Mouse (Mus musculus) splenic B cell, adult 2 months (primary cell): Measurements from ENCODE around the gene Lsm4.

Source experiments
- DNase-seq: peaks from one replicate; pipeline ENCODE4 v3.0.0-alpha.2; 2011; ENCODE audit warnings: low read depth, low spot score
- H3K27me3 ChIP-seq: 2 replicates; pipeline ENCODE4 v1.6.1; 2012; ENCODE audit warnings: mild to moderate bottlenecking, low read length, moderate library complexity, mixed read lengths; ENCODE audit not compliant: control insufficient read depth, poor library complexity, insufficient read depth, severe bottlenecking
- H3K36me3 ChIP-seq: 2 replicates; pipeline ENCODE4 v1.6.1; 2012; ENCODE audit warnings: mild to moderate bottlenecking, low read length, moderate library complexity, mixed read lengths; ENCODE audit not compliant: control insufficient read depth, poor library complexity, insufficient read depth, severe bottlenecking

The Lsm4 gene

DNA sequence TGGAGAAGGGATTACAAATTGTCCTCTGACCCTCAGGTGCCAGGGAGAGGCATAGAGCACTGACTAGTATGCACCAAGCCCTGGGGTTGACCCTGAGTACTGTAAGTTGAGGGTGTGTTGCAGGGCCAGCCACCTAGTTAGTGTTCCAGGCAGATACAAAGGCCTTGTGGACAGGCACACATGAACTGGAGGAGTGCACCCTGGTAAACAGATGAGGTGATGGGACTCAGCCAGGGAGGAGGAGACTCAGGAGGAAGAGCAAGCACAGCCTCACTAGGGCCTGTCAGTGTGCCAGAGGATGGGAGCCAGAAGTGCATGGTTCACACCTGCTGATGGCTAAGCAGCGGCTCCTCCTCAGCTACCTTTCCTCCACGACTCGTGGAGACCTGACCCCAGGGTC, 7.0 kb downstream of the Lsm4 start:
- DNase-seq, result no peak
- H3K27me3 ChIP-seq, result no peaks in the 10 kb centered on the region
- peaks cover 4% of the 10 kb centered on the region for H3K36me3 ChIP-seq

DNA sequence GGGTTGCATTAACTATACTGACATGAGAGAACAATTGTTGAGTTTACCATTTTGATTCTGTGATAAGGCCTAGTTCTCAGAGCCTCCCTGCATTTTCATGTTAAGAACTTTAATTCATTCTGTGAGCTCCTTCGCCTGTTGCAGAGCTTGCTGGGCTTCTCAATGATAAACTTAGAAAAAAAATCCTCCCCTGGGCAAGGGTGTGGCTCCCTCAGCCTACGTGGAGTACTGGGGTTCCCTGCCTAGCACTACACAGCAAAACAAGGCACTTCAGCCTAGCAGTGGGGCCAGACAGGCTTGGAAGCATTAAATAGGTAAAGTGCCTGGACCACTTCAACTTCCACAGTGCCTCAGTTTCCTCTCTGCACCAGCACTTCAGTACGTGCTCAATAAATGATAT, 8.4 kb downstream of the Lsm4 start:
- no peak for DNase-seq

DNA sequence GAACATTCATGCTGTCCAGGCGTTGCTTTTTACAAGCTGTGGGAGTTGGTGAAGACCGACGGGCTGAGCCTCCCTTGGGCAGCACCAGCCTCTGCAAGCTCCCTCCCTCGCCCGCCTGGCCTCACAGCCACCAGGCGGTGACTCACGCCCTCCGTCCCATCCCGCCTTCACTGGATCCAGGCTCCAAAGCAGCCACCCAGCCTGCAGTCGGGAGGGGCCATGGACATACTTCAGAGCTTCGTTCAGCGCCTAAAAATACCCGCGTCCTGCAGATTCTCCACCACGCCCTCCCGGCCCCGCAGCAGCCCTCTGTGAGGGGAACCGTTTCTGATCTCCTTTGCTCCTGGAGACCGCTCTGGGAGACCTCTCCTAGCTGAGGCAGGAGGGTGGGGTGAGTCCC, 9.1 kb downstream of the Lsm4 start:
- Histone ChIP-seq H3K27me3 (no peaks in the 10 kb centered on the region), H3K36me3 (peaks cover 4% of the 10 kb centered on the region)
- DNase-seq, result no peak

More for the DNA sequence above, 8.4 kb downstream of the Lsm4 start:
- Histone ChIP-seq H3K27me3 (no peaks in the 10 kb centered on the region), H3K36me3 (peaks cover 4% of the 10 kb centered on the region)

DNA sequence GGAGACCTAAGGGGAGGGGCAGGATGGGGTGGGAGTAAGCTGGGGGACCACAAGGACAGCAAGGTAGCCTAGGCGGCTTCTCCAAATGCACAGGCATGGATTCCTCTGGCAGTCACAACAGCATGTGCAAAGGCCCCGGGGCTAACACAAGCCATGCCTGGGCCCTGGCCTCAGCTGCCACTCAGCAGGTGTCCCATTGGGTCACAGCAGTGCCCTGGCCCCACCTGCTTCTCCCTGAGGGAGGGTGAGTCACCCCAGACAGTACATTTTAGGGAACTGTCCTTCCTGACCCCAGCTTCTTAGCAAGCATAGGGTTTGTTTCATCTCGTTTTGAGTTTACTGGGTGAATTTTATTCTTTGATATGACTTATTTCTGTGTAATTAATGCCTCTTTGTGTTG, 9.6 kb downstream of the Lsm4 start:
- peaks cover 4% of the 10 kb centered on the region for H3K36me3 ChIP-seq
- no peak for DNase-seq
- H3K27me3 ChIP-seq, result no peaks in the 10 kb centered on the region

GRCm38 (mm10) chr8:70684291-70684690, 11.2 kb downstream of the Lsm4 start:
- H3K36me3 ChIP-seq, result no peaks in the 10 kb centered on the region
- DNase-seq, result peak; percentile 27

DNA sequence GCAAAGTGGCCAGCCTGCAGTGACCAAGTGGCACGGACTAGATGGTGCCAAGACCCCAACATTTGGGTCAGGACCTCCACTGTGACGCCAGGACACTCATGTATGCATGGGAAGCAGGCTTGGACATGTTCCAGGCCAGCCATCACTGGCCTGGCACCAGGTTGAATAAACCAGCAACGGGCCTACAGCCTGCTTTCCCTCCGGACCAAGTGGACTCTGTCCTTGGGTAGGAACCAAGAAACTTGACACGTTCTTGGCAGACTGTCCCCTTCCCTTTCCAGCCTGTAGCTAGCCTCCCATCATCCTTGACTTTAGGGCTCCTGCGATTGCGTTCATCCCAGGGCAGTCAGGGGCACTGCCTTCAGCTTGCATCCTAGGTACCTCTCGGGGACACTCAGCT, 14.5 kb downstream of the Lsm4 start:
- Histone ChIP-seq H3K36me3 (no peaks in the 10 kb centered on the region), H3K27me3 (no peaks in the 10 kb centered on the region)
- DNase-seq, result no peak

More at GRCm38 (mm10) chr8:70684291-70684690, 11.2 kb downstream of the Lsm4 start:
- H3K27me3 ChIP-seq, result no peaks in the 10 kb centered on the region

DNA sequence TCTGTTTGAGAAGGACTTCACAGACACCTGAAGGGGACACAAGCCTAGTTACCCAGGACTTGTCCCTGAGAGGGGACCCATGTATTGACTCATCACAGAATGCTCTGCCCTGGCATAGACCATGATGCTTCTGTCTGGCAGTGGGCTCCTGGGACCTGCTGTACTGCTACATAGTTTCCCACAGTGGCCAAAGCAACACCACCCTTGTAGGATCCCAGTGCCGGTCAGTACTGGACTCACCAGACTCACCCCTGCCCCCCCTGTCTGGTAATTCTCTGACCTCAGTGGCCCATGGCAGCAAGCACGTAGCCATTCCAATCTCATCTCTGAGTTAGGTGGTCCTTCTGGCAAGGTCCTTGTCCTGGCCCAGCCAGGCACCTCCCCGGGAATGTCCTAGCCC, 15.1 kb downstream of the Lsm4 start:
- Histone ChIP-seq H3K36me3 (no peaks in the 10 kb centered on the region), H3K27me3 (no peaks in the 10 kb centered on the region)
- DNase-seq, result no peak

- no peaks in the 10 kb centered on the region for H3K36me3 ChIP-seq
- DNase-seq, result no peak
- H3K27me3 ChIP-seq, result no peaks in the 10 kb centered on the region
Observed at GRCm38 (mm10) chr8:70689892-70690390, 16.9 kb downstream of the Lsm4 start.

- Histone ChIP-seq H3K36me3 (no peaks in the 10 kb centered on the region), H3K27me3 (no peaks in the 10 kb centered on the region)
- DNase-seq, result no peak
Observed at GRCm38 (mm10) chr8:70691230-70691629, 18.2 kb downstream of the Lsm4 start.

DNA sequence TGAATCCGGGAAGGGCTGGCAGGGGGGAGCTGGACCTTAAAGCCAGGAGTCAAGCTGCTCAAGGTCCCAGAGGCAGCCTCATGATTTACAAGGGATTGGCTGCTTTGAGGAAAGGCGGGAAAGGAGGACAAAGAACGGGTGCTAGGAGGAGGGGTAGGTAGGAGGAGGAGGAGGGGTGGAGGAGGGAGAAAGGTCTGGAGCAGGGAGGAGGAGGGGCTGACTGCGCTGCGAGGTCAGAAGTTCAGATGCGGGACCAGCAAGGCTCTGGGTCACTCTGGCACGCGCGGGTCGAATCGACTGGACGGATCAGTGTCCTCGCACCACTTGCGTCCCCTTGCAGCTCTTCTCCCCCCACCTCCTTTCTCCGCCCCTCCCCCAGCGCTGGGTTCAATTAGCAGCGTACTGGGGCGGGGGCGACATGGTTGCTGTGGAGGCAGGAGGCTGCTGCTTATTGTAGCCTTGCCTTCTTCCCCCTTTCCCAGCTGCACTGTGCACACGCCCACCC, 18.7 kb downstream of the Lsm4 start:
- H3K36me3 ChIP-seq, result no peaks in the 10 kb centered on the region
- DNase-seq, result no peak
- H3K27me3 ChIP-seq, result no peaks in the 10 kb centered on the region

GRCm38 (mm10) chr8:70693636-70694035, 20.6 kb downstream of the Lsm4 start:
- peak; percentile 54 for DNase-seq
- Histone ChIP-seq H3K27me3 (no peaks in the 10 kb centered on the region), H3K36me3 (no peaks in the 10 kb centered on the region)

GRCm38 (mm10) chr8:70695318-70696018, 22.4 kb downstream of the Lsm4 start:
- Histone ChIP-seq H3K36me3 (no peaks in the 10 kb centered on the region), H3K27me3 (no peaks in the 10 kb centered on the region)
- peak; percentile 91 for DNase-seq

- DNase-seq, result peak; percentile 88
- H3K27me3 ChIP-seq, result no peaks in the 10 kb centered on the region
- peaks cover 6% of the 10 kb centered on the region for H3K36me3 ChIP-seq
Observed at GRCm38 (mm10) chr8:70696019-70696885, 23.2 kb downstream of the Lsm4 start.

GRCm38 (mm10) chr8:70696946-70697345, 23.9 kb downstream of the Lsm4 start:
- H3K36me3 ChIP-seq, result peaks cover 8% of the 10 kb centered on the region
- no peaks in the 10 kb centered on the region for H3K27me3 ChIP-seq
- peak; percentile 22 for DNase-seq
